Comparison of ENCODE assay signal across 24 mouse cellular contexts in the genomic region with DNA sequence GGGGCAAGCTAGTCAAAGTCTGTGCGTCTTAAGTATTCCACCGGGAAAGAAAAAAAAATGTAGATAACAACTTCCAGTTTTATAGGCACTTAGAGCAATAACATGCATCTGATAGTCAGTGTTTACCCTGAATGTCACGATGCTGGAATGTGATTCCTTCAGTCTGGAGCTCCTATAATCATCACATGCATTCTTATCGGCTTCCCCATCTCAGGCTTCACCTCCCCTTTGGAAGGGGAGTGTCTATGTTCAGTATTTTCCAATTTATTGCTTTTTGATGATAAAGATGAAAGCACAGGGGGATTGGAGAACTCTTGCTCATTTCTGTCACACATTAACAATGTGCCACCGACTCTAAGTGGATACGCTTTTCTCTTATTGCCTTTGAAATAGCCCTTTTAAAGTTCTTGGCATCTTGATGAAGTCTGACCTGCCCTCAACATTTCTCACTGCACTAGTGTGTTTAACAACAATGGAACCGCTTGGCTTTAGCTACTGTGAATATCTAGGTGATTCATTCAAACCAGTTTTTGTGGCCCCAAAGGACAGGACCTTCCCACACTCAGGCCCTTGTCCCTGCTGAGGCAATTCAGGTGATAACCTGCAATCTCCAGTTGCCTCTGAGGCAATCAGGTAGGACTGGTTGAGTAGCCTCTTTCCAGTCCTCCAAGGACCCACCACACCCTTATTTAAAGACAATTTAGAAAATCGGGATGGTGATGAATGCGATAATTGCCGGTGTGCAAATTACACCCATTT.
"Had no signal": no experiment of that assay in that cellular context is flagged by ENCODE, and none has a peak within 500 bp of the region (broad histone marks: within the 10 kb centered on the region; RNA-seq: fewer than 3 reads in every experiment).

No protein-coding gene starts in this region.

- H3K27me3 ChIP-seq: hindbrain, embryonic 15.5 days; kidney, embryonic 15.5 days; limb, embryonic 13.5 days; liver, embryonic 13.5 days; megakaryocyte, embryonic 14.5 days; midbrain, embryonic 13.5 days had no signal

- H3K9ac ChIP-seq: hindbrain, embryonic 15.5 days; kidney, embryonic 15.5 days; limb, embryonic 13.5 days; liver, embryonic 13.5 days; lung, embryonic 14.5 days; midbrain, embryonic 13.5 days had no signal

- DNase-seq: kidney, adult 11 months; kidney, adult 8-10 months; kidney, postnatal 14 days; kidney, postnatal 4 days; liver; liver, embryonic 13.5 days; lung, embryonic 14.5 days; lung, postnatal 10 days; lung, postnatal 36 days; right cerebral cortex, adult 18-20 months; right cerebral cortex, postnatal 14 days; right cerebral cortex, postnatal 4 days; thymus, adult 2 months; thymus, postnatal 14 days; thymus, postnatal 4 days had no signal

- H3K4me1 ChIP-seq: hindbrain, embryonic 15.5 days; limb, embryonic 10.5 days; liver, embryonic 13.5 days; megakaryocyte, embryonic 14.5 days; midbrain, embryonic 10.5 days had no signal

- H3K4me2 ChIP-seq: hindbrain, embryonic 15.5 days; kidney, embryonic 15.5 days; limb, embryonic 13.5 days; liver, embryonic 13.5 days; lung, embryonic 14.5 days; midbrain, embryonic 13.5 days had no signal

- H3K9me3 ChIP-seq: hindbrain, embryonic 15.5 days; kidney, embryonic 15.5 days; limb, embryonic 10.5 days; limb, embryonic 13.5 days; liver, embryonic 13.5 days; megakaryocyte, embryonic 14.5 days; midbrain, embryonic 10.5 days; midbrain, embryonic 13.5 days had no signal

- ATAC-seq: midbrain, embryonic 13.5 days; midbrain, embryonic 16.5 days had no signal

- H3K27ac ChIP-seq: hindbrain, embryonic 15.5 days; kidney, embryonic 15.5 days; layer of hippocampus, adult 2 months; limb, embryonic 10.5 days; limb, embryonic 13.5 days; liver, embryonic 13.5 days; midbrain, embryonic 10.5 days; midbrain, embryonic 13.5 days had no signal

- H3K4me3 ChIP-seq: hindbrain, embryonic 15.5 days; kidney, embryonic 15.5 days; layer of hippocampus, adult 2 months; limb, embryonic 10.5 days; limb, embryonic 13.5 days; liver, embryonic 13.5 days; megakaryocyte, embryonic 14.5 days; midbrain, embryonic 10.5 days; midbrain, embryonic 13.5 days had no signal

- H3K36me3 ChIP-seq: hindbrain, embryonic 15.5 days; kidney, embryonic 15.5 days; limb, embryonic 10.5 days; limb, embryonic 13.5 days; liver, embryonic 13.5 days; midbrain, embryonic 10.5 days; midbrain, embryonic 13.5 days had no signal
